Mouse (Mus musculus) urinary bladder, postnatal 14 days (tissue): Measurements from ENCODE around the gene Esrrg.

Experiments
- DNase-seq: peaks from one replicate; pipeline ENCODE4 v3.0.0; 2021; ENCODE audit warnings: low spot score

Gene Esrrg

DNA sequence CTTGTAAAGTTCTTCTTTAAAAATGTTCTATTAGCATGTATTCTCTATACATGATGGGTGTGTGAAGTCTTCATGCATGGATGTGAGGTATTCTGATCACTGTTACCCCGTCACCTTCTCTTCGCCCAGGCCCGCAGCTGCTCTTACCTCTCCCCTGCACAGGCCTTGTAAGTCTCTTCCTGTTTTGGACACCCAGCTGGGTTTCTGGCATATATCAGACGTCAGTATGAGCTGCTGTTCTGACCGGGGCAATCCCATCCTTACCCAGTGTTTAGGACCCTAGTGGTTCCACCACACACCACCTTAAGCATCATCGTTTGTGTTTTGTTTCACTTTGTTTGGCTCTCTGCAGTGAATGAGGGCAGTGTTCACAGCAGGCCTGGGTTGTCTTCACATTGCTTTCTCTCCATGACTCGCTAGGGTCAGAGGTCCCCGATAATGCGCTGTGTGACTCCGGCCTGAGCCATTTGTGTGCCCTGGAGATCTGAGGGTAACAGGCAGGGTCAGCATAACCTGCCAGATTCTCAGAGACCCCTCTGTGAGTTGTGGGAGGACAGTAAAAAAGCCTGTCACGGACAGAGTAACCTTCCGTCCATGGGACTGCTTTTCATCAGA is 471.8 kb downstream of the Esrrg start:
- no peak for DNase-seq

DNA sequence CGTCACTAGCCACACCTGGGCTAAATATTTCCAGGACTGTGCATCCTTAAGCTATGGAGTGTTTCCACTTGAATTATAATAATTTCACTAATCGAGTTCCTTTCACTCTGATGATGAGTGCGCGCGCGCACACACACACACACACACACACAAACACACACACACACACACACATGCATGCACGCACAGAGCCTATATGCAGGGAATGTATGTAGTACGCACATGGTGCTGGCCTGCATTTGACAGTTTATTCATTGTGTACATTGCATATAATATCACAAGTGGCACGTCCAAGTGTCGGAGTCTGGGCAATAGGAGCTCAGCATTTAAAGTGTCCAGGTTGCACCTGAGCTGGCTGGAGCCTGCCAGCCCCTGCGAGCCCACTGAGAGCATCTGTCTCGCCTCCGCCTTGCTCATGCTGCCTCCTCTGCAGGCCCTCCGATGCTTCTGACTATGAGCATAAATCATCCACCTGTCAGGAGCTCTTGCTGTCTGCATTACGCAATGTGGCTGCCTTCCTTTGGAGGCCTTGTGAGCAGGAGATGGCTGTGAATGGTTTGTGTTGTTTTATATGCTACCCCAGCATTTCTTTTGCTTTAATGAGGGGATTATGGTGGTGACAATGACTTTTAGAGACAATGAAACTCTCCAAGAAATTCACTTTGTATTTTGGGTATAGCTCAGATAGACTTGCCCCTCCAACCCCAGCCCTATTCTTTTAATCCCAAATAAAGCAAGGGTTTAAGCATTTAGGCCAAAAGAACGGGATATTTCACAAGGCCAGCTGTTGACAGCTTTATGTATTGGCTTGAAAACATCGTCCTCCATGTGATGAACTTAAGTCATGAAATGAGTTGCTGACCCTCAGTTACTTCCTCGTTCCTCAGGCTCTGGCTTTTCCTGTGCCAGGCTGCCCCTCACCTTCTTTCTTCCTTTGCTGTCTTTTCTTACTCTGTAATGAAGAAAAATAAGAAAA is 474.4 kb downstream of the Esrrg start:
- DNase-seq, result peak; percentile 23

GRCm38 (mm10) chr1:188085116-188085879 is 476.7 kb downstream of the Esrrg start:
- DNase-seq, result no peak

- no peak for DNase-seq
Observed at GRCm38 (mm10) chr1:188093724-188094123, 485.1 kb downstream of the Esrrg start.

GRCm38 (mm10) chr1:188101832-188102231 is 493.2 kb downstream of the Esrrg start:
- DNase-seq, result no peak

GRCm38 (mm10) chr1:188103179-188103578 is 494.6 kb downstream of the Esrrg start:
- no peak for DNase-seq

DNA sequence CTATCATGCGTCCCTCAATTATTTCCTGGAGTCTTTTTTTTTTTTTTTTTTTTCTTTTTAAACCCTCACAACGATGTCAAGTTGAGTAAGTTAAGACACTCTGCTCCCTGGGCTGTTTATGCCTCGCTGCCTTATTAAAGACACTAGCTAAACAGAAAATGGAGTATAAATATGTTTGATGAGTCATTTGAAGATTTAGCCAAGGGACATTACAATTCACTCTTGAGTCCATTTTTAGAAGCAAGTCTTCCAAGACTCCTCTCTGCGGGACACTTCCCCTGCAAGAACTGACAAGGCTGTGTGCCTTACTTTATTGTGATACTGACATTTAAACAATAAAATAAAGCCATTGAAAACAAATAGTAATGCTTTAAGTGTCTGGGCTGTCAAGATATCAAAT is 496.9 kb downstream of the Esrrg start:
- no peak for DNase-seq

- peak; percentile 7 for DNase-seq
Observed at GRCm38 (mm10) chr1:188107946-188108345, 499.4 kb downstream of the Esrrg start.

- DNase-seq, result no peak
Observed at GRCm38 (mm10) chr1:188111552-188111951, 503.0 kb downstream of the Esrrg start.

DNA sequence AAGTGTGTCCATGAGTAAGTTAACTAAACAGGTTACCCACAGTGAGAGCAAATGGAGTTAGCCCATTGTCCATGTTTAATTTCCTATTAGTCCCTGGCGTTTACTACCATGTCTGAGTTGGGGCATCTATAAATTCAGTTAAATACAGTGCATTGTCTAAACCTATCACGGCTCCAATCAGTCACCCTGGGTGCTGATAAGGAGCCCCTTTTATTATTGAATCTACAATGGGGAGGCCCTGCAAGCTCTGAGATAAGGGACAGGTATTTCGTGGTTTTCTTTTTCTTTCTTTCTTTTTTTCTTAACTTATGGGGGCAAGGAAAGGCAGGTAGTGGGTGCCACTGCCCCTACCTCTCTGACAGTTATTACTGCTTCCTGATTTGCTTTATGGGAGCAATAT is 504.6 kb downstream of the Esrrg start:
- DNase-seq, result no peak

- peak; percentile 78 for DNase-seq
Observed at GRCm38 (mm10) chr1:188118125-188118524, 509.5 kb downstream of the Esrrg start.

DNA sequence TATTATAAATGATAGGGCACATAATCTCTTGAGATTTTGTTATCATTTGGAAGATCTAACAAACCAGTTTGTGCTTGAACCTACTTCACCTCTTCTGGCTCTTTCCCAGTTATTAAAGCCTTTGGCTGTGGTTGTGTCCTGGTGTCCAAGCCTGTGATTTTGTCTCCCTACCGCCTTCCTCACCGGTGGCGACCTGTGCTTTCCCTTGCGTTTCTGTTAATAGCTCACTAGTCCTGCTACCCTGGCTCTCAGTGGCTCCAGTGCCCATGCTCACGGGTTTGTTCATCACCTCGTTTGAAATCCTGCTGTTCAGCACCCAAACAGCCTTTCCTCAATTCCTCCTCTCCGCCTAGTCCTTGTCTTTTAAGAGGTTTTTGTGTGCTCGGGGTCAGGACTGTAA is 511.2 kb downstream of the Esrrg start:
- DNase-seq, result no peak

- no peak for DNase-seq
Observed at GRCm38 (mm10) chr1:188125521-188126021, 517.0 kb downstream of the Esrrg start.

- no peak for DNase-seq
Observed at GRCm38 (mm10) chr1:188136126-188136525, 527.5 kb downstream of the Esrrg start.

- DNase-seq, result no peak
Observed at GRCm38 (mm10) chr1:188139473-188139872, 530.9 kb downstream of the Esrrg start.

DNA sequence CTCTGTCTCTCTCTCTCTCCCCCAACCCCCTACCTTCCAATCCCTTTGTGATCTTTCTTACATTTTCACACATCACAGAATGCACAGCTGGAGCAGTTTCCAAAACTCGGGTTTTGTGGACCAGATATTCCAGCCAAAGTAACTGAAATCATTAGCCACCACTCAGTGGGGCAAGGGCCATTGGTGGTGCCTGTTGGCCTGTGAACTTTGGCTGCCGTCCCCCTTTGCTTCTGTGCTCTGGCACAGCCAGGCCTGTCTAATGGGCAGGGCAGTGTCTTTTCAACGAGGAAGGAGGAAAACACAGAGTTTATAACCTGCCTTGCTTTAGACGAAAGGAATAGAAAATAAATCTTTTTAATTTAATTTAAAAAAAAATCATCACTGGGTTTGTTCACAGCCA is 531.6 kb downstream of the Esrrg start:
- DNase-seq, result no peak

DNA sequence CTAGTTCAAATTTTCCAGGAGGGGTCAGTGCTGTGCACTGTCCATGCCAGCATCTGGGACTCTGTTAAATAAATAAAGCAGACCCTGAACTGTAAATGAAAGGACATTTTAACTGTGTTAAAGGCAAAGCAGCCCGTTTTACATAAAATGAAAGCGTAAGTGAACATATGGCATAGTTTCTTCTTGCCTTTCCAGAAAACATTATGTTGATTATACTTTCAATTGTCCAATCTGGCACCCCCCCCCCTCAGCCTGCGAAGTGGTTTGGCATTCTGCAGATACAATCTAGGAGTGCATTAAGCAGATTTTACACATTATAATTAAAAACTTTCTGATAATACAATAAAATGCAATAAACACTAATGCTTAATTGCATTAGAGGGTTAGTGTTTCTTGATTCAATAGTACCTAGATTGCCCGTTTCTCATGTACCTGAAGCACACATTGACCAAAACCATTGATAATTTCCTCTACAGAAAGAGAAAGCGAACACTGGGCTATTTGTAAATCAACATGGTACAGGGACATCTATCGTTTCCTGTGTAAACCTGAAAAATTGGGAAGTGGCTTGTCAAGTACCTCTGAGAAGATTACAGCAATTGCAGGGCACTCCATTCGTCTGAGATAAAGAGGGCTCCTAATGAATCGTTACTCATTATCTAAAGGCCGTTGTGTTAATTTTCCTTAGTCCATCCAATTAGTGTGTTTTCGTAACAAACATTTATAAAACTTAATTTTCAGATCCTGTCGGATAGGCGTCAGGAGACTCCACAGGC is 539.0 kb downstream of the Esrrg start:
- no peak for DNase-seq

- DNase-seq, result no peak
Observed at GRCm38 (mm10) chr1:188151066-188151465, 542.5 kb downstream of the Esrrg start.

DNA sequence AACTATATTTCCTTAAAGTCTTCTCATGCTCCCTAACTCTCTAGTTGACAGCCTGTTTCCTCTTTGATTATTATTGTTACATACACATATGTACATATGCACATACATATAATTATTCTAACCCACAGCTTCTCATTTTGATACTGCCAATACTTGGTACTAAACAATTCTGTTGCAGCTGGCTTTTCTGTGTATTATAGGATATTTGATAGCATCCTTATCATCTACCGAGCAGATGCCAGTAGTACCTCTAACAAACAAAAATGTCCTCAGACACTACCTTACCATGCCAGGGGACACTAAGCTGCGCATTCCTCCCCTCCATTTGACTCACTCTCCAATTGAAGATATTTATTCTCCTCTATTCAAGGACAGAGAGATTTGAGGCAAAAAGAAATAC is 543.4 kb downstream of the Esrrg start:
- DNase-seq, result no peak

- no peak for DNase-seq
Observed at GRCm38 (mm10) chr1:188153665-188154064, 545.1 kb downstream of the Esrrg start.

DNA sequence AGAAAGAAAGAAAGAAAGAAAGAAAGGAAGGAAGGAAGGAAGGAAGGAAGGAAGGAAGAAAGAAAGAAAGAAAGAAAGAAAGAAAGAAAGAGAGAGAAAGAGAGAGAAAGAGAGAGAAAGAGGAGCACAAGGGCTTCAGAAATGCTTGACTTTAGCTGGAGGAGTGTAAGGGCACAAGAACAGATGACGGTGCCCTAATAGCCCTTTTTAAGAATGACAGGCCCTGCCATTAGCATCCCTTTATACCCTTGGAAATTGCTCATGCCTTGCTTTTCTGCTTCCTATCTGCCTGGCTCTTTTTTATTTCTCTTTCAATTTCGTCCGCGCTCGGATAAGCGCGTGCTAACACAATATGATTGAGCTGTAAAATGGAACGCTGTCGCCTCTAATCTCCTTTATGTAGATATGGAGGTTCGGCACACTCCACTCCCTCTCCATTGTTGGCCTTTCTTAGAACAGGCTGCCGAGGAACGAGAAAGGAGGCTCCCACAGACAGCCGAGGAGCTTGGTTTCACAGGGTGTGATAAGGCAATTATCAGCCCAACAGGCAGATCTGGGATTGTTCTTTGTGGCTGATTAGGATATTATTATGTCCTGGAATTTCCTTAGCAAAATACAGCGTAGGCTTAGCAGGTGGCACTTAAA is 546.0 kb downstream of the Esrrg start:
- DNase-seq, result no peak
